9 mouse cellular contexts compared by ENCODE assay signal in the genomic region with DNA sequence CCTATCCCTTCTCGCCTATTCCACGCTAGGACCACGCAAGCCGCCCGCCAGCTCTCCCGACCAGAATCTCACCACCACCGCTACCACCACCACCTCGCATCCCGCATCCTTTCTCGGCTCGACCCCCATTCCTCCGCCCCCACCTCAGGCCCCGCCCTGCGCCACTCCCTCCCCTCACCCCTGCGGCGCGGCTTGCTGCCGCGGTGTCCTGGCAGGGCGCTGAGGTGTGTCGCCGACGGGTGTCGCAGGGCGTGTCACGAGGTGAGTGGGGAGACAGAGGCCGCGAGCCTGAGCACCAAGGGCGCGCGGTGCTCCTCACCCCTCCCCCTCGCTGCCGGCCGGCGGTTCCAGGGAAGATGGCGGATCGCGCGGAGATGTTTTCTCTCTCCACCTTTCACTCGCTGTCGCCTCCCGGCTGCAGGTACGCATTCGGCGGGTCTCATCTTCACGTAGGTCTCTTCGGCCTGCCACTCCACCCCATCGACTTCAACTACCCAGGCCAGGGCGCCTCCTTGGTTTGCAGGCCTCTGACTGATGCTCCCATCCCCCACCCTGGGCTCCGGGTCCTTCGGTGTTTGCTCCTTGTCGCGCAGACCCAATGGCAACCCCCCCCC. TPM values are rescaled to one million over a fixed set of nuclear protein-coding genes. Genes with fewer than 3 reads are reported as not detected.
DNase-seq lines count a peak whose midpoint lies in the region; ATAC-seq lines count a peak whose summit lies in the region.
"Had no signal": no experiment of that assay in that cellular context is flagged by ENCODE, and none has a peak within 500 bp of the region (broad histone marks: within the 10 kb centered on the region; RNA-seq: fewer than 3 reads in every experiment).

A gene (plus strand): TSS at position 49 of the 614 bp plus-strand sequence.

- H3K27ac ChIP-seq in heart, embryonic 11.5 days (ENCODE audit: low read depth, low read length) = no peak within 1 kb of the TSS
- no peak within 1 kb of the TSS for H3K27ac ChIP-seq in embryonic facial prominence, embryonic 12.5 days
- H3K27ac ChIP-seq in intestine, embryonic 16.5 days (ENCODE audit: low read length) = no peak within 1 kb of the TSS
- H3K27ac ChIP-seq in midbrain, embryonic 12.5 days (replicated peaks) = peak within 1 kb of the TSS; percentile 54

- peaks cover 8% of the 10 kb centered on the region for H3K4me1 ChIP-seq in heart, embryonic 11.5 days (ENCODE audit: control insufficient read depth, insufficient read depth, low read length)
- H3K4me1 ChIP-seq in embryonic facial prominence, embryonic 12.5 days = peaks cover 12% of the 10 kb centered on the region
- peaks cover 11% of the 10 kb centered on the region for H3K4me1 ChIP-seq in intestine, embryonic 16.5 days (ENCODE audit: control insufficient read depth, insufficient read depth, low read length)
- H3K4me1 ChIP-seq in midbrain, embryonic 12.5 days = peaks cover 23% of the 10 kb centered on the region

- ATAC-seq in heart, embryonic 11.5 days (replicated peaks; ENCODE audit: insufficient number of reproducible peaks, low FRiP score, low TSS enrichment) = 0 out of 2 replicates have a peak, but pooled peaks have one; percentile 8
- ATAC-seq in embryonic facial prominence, embryonic 12.5 days (ENCODE audit: insufficient number of reproducible peaks, insufficient read depth, low FRiP score, low TSS enrichment) = 0 out of 2 replicates have a peak, but pooled peaks have one; percentile 32
- ATAC-seq in intestine, embryonic 16.5 days = peak; percentile 63
- ATAC-seq in midbrain, embryonic 12.5 days (ENCODE audit: low FRiP score, low read depth) = peak; percentile 78

- WGBS in heart, embryonic 11.5 days (ENCODE audit: insufficient replicate concordance) = 1% methylated on average over 47 of the region's 53 CpGs
- under 1% methylated on average over 52 of the region's 53 CpGs for WGBS in embryonic facial prominence, embryonic 12.5 days
- WGBS in intestine, embryonic 16.5 days = under 1% methylated on average over 53 of the region's 53 CpGs
- WGBS in midbrain, embryonic 12.5 days = under 1% methylated on average over 53 of the region's 53 CpGs

- H3K27me3 ChIP-seq in heart, embryonic 11.5 days (ENCODE audit: control insufficient read depth, insufficient read depth, low read length) = peaks cover 54% of the 10 kb centered on the region
- H3K27me3 ChIP-seq in embryonic facial prominence, embryonic 12.5 days = peaks cover 21% of the 10 kb centered on the region
- H3K27me3 ChIP-seq in intestine, embryonic 16.5 days (replicated peaks; ENCODE audit: control insufficient read depth, insufficient read depth, low read length) = peaks cover 25% of the 10 kb centered on the region
- peaks cover 27% of the 10 kb centered on the region for H3K27me3 ChIP-seq in midbrain, embryonic 12.5 days

- H3K4me3 ChIP-seq in heart, embryonic 11.5 days (ENCODE audit: low read depth, low read length) = peak within 1 kb of the TSS; percentile 56
- peak within 1 kb of the TSS; percentile 61 for H3K4me3 ChIP-seq in embryonic facial prominence, embryonic 12.5 days
- H3K4me3 ChIP-seq in intestine, embryonic 16.5 days (ENCODE audit: low read length) = peak within 1 kb of the TSS; percentile 52
- H3K4me3 ChIP-seq in midbrain, embryonic 12.5 days = peak within 1 kb of the TSS; percentile 64

- intact Hi-C loops in heart, postnatal 14 days (cut with DNase I) = no loop called here

- no peaks in the 10 kb centered on the region for H3K36me3 ChIP-seq in heart, embryonic 11.5 days (ENCODE audit: control insufficient read depth, insufficient read depth, low read length)
- no peaks in the 10 kb centered on the region for H3K36me3 ChIP-seq in embryonic facial prominence, embryonic 12.5 days
- H3K36me3 ChIP-seq in intestine, embryonic 16.5 days (ENCODE audit: control insufficient read depth, insufficient read depth, low read length) = no peaks in the 10 kb centered on the region
- H3K36me3 ChIP-seq in midbrain, embryonic 12.5 days = peaks cover 27% of the 10 kb centered on the region
- H3K36me3 ChIP-seq: G1E had no signal

- no peak within 1 kb of the TSS for H3K9ac ChIP-seq in heart, embryonic 11.5 days (ENCODE audit: low read depth, low read length)
- H3K9ac ChIP-seq in embryonic facial prominence, embryonic 12.5 days = peak within 1 kb of the TSS; percentile 46; the same call in 1 of the 2 replicates
- 0 out of 2 replicates have a peak within 1 kb of the TSS, but pooled peaks have one; percentile 14 for H3K9ac ChIP-seq in intestine, embryonic 16.5 days (ENCODE audit: low read depth, low read length)
- H3K9ac ChIP-seq in midbrain, embryonic 12.5 days (replicated peaks) = peak within 1 kb of the TSS; percentile 73

- DNase-seq in heart, postnatal 14 days = no peak
- DNase-seq in ZHBTc4 (ENCODE audit: low read depth, low spot score) = peak; percentile 87
- DNase-seq in testis, postnatal 14 days (ENCODE audit: low spot score) = peak; percentile 41
- DNase-seq in urinary bladder, adult 2 months (ENCODE audit: low spot score) = no peak

- peak within 1 kb of the TSS; percentile 97 for H3K4me2 ChIP-seq in heart, embryonic 11.5 days
- H3K4me2 ChIP-seq in embryonic facial prominence, embryonic 12.5 days (replicated peaks) = peak within 1 kb of the TSS; percentile 98
- H3K4me2 ChIP-seq in intestine, embryonic 16.5 days (ENCODE audit: low read depth, low read length) = peak within 1 kb of the TSS; percentile 84
- peak within 1 kb of the TSS; percentile 90 for H3K4me2 ChIP-seq in midbrain, embryonic 12.5 days (replicated peaks)

- H3K9me3 ChIP-seq in heart, embryonic 11.5 days (replicated peaks; ENCODE audit: control insufficient read depth, low read length) = no peaks in the 10 kb centered on the region
- H3K9me3 ChIP-seq in embryonic facial prominence, embryonic 12.5 days = no peaks in the 10 kb centered on the region
- H3K9me3 ChIP-seq in intestine, embryonic 16.5 days (ENCODE audit: control insufficient read depth, low read length) = no peaks in the 10 kb centered on the region
- no peaks in the 10 kb centered on the region for H3K9me3 ChIP-seq in midbrain, embryonic 12.5 days

RNA-seq across cellular contexts. Expression of the gene that starts here (rescaled TPM):
- polyA plus RNA-seq in heart, embryonic 11.5 days (2014; fragmentation: Nextera tagmentation; extraction: Ambion mirVana) = 0.19 and 0.68 TPM in 2 replicates
- under 1 TPM; 0.05 to 0.31 TPM for total RNA-seq in heart, postnatal 14 days (2021)
- polyA plus RNA-seq in embryonic facial prominence, embryonic 12.5 days (2016; fragmentation: Nextera tagmentation; extraction: Ambion mirVana) = 8.2 and 10.0 TPM in 2 replicates
- polyA plus RNA-seq in intestine, embryonic 16.5 days (2015; fragmentation: Nextera tagmentation; extraction: Ambion mirVana) = 3.4 and 3.6 TPM in 2 replicates
- 54.9 and 58.7 TPM in 2 replicates for polyA plus RNA-seq in midbrain, embryonic 12.5 days (2016; fragmentation: Nextera tagmentation; extraction: Ambion mirVana)
- polyA plus RNA-seq in urinary bladder, adult 2 months (2012; rRNA removed) = 0.25 and 0.32 TPM in 2 replicates
- polyA plus RNA-seq: G1E had no signal

Comparison
In these comparisons a context has a peak if more than half of its experiments do, and no peak if none do; other contexts are left out.
1. Peak in ATAC-seq, H3K4me3 ChIP-seq and H3K4me2 ChIP-seq in heart, embryonic 11.5 days; RNA of the gene not detected or under 1 TPM.
2. ATAC-seq: peak in every context shown above with its lines; median percentile 78 in midbrain, embryonic 12.5 days; 63 in intestine, embryonic 16.5 days; 32 in embryonic facial prominence, embryonic 12.5 days; 8 in heart, embryonic 11.5 days.
3. DNase-seq: peak in ZHBTc4 (single experiment) and testis, postnatal 14 days (single experiment); none in heart, postnatal 14 days (0 of 2) and urinary bladder, adult 2 months (single experiment).
4. Peak in every context shown above with its lines, with median percentiles within 50 percentile points of each other: H3K4me2 ChIP-seq and H3K4me3 ChIP-seq.